Mouse (Mus musculus) heart, postnatal 10 days (tissue): Measurements from ENCODE around the gene Lars2. TPM values are rescaled to one million over a fixed set of nuclear protein-coding genes. Genes with fewer than 3 reads are reported as not detected.
"Not testable (repeated sequence)": the region's sequence is repeated elsewhere in the genome, so short reads cannot be mapped to it uniquely, and the experiment has no call there.

Source experiments
- DNase-seq, 2 experiments: peaks; one replicate each; pipeline ENCODE4 v3.0.0; 2021
- intact Hi-C: fragments of 180-260 bp; cut with DNase I; formaldehyde crosslinking; loops from one replicate; pipeline ENCODE4 v1.15.1; 2025
- total RNA-seq, 2 experiments: library from RNA; stranded (reverse); gene quantifications; 2 replicates each; pipeline ENCODE4 v1.2.3; 2021

Lars2 gene
- total RNA-seq = 10 to 100 TPM; 49.8 to 50.8 TPM

- intact Hi-C loops = loop anchor here (5.0 kb wide), 2 partner anchors 105 to 160 kb away; partner anchors contain the start of genes Sacm1l and Tmem158
- peak; percentile 95 for DNase-seq
These were observed at the start of gene Lars2 for GRCm38 (mm10) chr9:123366708-123367385. Lars2 (plus strand) TSS chr9:123366927.

DNA sequence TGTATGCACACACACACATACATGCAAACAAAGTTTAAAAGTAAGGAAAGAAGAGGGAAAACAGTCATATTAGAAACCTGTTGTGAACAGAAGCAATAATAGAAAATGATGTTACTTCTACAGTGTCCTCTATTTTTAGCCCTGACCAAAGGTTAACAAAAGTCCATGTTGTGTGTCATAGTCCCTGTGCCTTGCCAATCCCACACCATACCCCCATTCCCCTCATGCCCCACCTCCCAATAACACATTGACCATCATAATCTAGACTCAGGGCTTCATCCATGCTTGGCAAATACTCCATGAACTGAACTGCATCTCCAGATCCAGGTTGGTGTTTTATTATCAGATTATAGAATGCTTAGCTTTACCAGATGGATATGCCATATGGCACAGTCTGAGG, 40.6 kb upstream of the Lars2 start:
- intact Hi-C loops = no loop called here
- DNase-seq = no peak

- no peak for DNase-seq
- intact Hi-C loops = no loop called here
These were observed 38.4 kb upstream of the Lars2 start for GRCm38 (mm10) chr9:123328336-123328735.

- no peak for DNase-seq
- intact Hi-C loops = no loop called here
These were observed 36.9 kb upstream of the Lars2 start for GRCm38 (mm10) chr9:123329831-123330230.

GRCm38 (mm10) chr9:123330271-123330670, 36.5 kb upstream of the Lars2 start:
- DNase-seq, intact Hi-C loops: not testable (repeated sequence)

DNA sequence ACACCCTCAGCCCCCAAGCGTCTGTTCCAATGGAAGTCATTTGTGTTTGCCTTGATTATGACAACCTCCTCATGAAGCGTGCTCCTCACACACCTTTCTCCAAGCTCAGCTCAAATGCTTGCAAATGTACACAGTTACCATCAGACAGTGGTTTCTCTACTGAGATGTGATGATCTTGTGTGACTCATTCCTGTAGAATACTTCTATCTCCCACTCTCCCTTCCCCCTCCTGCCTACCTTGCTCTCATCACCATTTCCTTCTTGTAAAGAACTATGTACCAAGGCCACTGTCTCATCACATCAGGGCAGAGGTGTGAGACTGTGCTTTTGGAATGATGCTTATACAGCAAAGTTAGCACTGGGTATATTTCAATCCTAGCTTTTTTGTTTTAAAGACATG, 33.2 kb upstream of the Lars2 start:
- no peak for DNase-seq
- intact Hi-C loops = no loop called here

DNA sequence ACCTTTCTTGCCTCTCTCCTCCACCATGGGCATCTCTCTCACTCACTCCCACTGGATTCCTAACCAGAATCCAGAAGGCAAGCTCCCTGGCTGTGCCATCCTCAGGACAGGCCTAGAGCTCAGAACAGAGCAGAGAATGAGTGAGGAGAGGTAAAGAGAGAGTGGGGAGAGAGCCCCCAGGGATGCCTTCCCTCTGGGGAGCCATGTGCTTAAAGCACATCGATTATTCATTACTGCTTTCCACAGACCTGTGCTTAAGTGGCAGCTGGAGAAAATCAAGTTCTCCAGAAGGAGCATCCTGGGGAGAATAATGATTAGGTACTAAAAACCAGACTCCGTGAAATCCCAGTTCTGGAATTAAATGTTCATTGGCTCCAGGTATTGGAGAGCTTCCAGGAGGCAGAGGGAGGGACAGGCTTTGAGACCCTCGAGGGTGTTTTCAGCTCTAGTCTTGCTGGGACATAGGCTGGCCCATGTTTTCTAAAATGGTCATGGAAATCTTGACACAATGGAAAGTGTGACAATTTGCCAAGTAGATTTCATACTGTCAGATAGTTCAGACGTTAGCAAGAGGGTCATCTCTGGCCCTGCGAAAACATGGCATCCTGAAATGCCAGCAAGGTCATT, 31.6 kb upstream of the Lars2 start:
- no peak for DNase-seq
- intact Hi-C loops = no loop called here

GRCm38 (mm10) chr9:123339651-123340144, 27.0 kb upstream of the Lars2 start:
- intact Hi-C loops = no loop called here
- DNase-seq = no peak

- intact Hi-C loops = no loop called here
- no peak for DNase-seq
These were observed 25.5 kb upstream of the Lars2 start for GRCm38 (mm10) chr9:123341256-123341655.

DNA sequence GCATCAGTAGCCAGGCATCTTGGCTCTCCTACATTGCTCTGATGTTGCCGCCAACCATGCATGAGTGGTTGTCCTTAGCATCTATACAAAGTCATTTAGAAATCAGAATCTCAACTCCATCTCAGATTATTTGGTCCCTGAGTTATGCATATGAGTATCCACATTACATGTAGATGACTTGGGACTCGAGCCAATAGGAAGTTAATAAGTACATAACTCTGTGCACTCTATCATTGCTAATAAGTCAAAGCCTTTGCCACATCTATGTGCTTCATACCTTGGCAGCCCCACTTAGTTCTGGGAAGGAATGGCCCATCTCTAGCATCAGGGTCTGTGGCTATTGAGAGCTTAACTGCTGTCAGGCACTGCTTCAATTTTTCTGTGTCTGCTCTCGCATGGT, 23.7 kb upstream of the Lars2 start:
- DNase-seq = no peak
- intact Hi-C loops = no loop called here

DNA sequence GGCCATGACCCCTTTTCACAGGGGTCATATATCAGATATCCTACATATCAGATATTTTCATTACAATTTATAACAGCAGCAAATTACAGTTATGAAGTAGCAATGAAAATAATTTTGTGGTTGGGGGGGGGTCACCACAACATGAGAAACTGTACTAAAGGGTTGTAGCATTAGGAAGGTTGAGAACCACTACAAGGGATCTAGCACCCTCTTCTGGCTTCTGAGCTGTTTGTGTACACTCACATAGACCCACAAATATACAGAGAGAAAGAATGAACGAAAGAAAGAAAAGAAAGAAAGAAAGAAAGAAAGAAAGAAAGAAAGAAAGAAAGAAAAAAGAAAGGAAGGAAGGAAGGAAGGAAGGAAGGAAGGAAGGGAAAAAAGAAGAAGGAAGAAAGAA, 17.4 kb upstream of the Lars2 start:
- DNase-seq, intact Hi-C loops: not testable (repeated sequence)

- DNase-seq = no peak
- intact Hi-C loops = no loop called here
These were observed 6.7 kb upstream of the Lars2 start for GRCm38 (mm10) chr9:123359981-123360380.

DNA sequence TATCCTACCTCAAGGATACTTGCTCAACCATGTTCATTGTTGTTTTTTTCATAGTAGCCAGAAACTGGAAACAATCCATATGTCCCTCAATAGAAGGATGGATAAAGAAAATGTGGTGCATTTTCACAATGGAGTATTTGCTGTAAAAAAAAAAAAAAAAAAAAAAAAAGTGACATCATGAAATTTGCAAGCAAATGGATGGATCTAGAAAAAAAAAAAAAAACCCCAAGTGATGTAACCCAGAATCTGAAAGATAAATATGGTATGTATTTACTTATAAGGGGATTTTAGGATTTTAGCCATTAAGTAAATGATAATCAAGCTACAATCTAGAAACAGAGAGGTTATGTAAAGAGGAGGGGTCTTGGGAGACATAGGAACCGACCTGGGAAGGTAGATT, 1.4 kb upstream of the Lars2 start:
- intact Hi-C loops = loop anchor here (5.0 kb wide), 2 partner anchors 103 to 162 kb away; partner anchors contain the start of genes Sacm1l and Tmem158

DNA sequence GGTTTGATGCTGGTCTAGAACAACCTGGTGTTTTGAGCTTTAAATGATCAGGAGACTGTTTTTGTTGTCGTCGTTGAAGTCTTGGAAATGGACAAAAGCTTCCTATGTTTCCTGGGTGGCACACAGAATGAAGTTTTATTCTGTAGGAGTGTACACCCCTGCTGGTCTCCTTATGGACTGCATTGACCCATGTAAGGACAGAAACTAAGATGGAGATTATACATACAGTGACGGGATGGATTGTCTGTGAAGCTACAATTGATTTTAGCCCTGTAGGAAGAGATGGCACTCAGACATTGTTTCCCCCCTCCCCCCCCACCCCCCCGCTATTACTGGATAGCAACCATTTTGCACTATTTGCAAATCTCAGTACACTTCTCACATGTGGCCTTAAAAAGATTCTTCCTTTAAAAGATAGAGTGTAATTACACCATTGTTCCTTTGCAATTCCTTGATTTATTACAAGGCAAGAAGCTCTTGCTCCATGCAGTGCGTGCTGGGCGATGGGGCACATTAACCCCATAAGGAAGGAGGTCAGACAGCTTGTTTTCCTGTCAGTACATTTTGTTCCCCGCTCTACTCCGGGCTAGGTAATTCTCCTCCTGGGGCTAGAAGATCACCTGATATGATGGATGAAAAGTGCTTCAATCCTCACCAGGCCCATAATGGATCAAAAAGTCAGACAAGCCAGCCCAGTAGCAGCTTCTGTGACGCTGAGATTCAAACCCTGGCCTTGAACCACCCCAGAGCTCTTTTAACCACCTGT, 602 bp upstream of the Lars2 start:
- intact Hi-C loops = loop anchor here (5.0 kb wide), 2 partner anchors 104 to 161 kb away; partner anchors contain the start of genes Sacm1l and Tmem158
- DNase-seq = no peak

More for the DNA sequence above, 1.4 kb upstream of the Lars2 start:
- DNase-seq = no peak

DNA sequence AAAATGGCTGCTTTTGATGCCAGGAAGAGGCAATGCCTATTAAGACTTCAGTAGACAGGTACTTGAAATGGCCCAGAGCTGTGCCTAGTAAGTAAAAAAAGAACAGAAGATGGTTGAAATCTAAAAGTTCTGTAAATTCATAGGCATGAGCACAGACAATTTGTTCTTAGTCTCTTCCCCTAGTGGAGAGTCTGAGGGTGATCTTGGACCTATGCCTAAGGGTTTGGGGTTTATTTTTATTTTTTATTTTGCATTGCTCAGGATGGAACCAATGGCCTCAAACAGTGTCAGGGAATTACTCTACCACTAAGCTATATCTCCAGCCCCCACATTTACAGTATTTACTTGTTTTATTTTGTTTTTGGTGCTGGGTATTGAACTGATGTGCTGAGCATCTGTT, 909 bp downstream of the Lars2 start:
- DNase-seq = no peak
- intact Hi-C loops = loop anchor here (5.0 kb wide), 2 partner anchors 105 to 160 kb away; partner anchors contain the start of genes Sacm1l and Tmem158

- intact Hi-C loops = no loop called here
- DNase-seq = no peak
These were observed 15.7 kb downstream of the Lars2 start for GRCm38 (mm10) chr9:123382399-123382798.

- no peak for DNase-seq
- intact Hi-C loops = no loop called here
These were observed 18.0 kb downstream of the Lars2 start for GRCm38 (mm10) chr9:123384696-123385095.

- no peak for DNase-seq
- intact Hi-C loops = no loop called here
These were observed 18.8 kb downstream of the Lars2 start for GRCm38 (mm10) chr9:123385352-123386198.

- intact Hi-C loops = no loop called here
- no peak for DNase-seq
These were observed 19.6 kb downstream of the Lars2 start for GRCm38 (mm10) chr9:123386347-123386746.
